Mouse (Mus musculus) heart, adult 18-20 months (tissue): ENCODE measurements around the gene Lclat1. TPM values are rescaled to one million over a fixed set of nuclear protein-coding genes. Genes with fewer than 3 reads are reported as not detected.

ENCODE experiments used
- DNase-seq, 2 experiments: peaks; one replicate each; pipeline ENCODE4 v3.0.0; 2021 to 2022; ENCODE audit warnings: mixed read lengths in 1 of 2
- total RNA-seq, 2 experiments: library from RNA; stranded (reverse); gene quantifications; 2 replicates each; pipeline ENCODE4 v1.2.3; 2021

Gene Lclat1
- total RNA-seq, 2 experiments from 2014 or later: 97.3 to 97.5 TPM

GRCm38 (mm10) chr17:73196139-73196538, 88.4 kb downstream of the Lclat1 start:
- DNase-seq: no peak

- no peak for DNase-seq
Observed at GRCm38 (mm10) chr17:73197724-73198123, 89.9 kb downstream of the Lclat1 start.

- DNase-seq: no peak
Observed at GRCm38 (mm10) chr17:73199387-73199786, 91.6 kb downstream of the Lclat1 start.

DNA sequence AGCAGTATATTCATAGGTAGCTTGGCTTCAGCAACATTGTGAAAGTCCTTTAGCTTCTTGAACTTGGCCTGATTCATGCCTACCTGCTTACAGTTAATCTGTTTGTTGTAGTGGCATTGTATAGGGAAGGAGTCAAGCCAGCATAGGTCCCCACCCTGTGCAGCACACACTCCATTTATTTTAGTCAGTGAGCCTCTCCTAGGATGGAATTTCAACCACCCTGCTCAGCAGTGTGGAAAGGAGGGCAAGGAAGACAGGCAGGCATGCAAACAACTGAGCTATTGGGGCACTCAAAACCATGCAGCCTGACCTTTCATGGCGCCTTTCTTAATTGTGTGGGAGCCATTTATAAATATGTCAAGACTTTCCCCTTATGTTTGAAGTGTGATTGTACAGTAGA, 92.6 kb downstream of the Lclat1 start:
- DNase-seq: no peak

- DNase-seq: peak in 1 of 2 experiments; percentile 55
Observed at GRCm38 (mm10) chr17:73203642-73204332, 96.0 kb downstream of the Lclat1 start.

GRCm38 (mm10) chr17:73210960-73211531, 103.3 kb downstream of the Lclat1 start:
- no peak for DNase-seq

DNA sequence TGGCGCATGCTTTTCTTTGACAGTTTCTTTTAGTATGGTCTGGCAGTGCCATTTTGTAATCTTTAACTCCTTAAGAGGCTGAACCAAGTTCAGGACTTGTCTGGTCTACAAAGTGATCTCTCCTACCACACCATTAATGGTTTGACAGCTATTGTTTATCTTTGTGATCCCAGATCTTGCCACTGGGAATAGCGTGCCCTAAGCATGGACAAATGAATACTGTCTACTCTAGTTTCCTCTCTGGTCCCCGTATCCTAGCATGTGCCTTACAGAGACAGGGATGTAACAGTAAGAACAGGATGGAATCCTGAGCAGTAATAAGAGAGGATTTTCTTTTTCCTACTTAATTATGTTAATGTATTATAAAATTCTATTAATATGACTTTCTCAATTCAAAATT, 105.0 kb downstream of the Lclat1 start:
- DNase-seq: no peak

DNA sequence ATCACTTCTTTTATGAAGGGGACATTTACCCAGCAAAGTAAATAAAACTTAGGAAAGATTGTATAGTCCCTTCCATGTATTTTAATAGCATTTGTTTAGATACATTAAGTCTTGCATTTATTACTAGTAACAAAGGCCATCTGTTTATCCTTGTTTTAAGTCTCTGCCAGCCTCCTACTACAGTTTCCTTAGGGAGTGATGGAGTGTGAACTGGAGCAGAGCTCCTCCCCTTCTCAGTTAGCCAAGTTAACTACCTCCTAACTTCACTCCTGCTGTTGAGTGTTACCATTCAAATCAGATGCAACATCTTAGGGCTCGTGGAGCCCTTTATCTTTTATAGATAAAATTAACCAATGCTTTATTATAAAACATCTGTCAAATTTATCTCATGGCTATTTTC, 105.4 kb downstream of the Lclat1 start:
- no peak for DNase-seq

GRCm38 (mm10) chr17:73213677-73214076, 105.9 kb downstream of the Lclat1 start:
- no peak for DNase-seq

GRCm38 (mm10) chr17:73217274-73217673, 109.5 kb downstream of the Lclat1 start:
- no peak for DNase-seq

GRCm38 (mm10) chr17:73220746-73221145, 113.0 kb downstream of the Lclat1 start:
- DNase-seq: no peak

DNA sequence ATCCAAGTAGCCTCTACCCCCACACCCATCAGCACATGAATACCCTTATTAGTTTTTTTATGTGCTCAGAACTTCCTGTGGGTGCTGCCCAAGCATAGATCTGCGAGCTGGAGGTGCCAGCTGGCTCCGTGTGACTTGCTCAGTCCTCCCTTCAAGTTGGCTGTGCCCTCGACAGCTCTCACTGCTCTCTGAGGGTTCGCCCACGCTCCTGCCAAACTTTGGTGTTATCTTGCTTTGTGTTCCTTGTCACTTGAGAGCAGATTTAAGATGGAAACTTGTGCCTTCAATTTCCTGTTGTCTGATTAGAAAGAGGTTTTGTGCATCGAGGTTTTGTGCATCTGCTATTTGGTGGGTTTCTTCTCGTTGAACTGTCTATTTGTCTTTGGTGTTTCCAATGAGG, 114.3 kb downstream of the Lclat1 start:
- peak; percentile 50 to 76 for DNase-seq

DNA sequence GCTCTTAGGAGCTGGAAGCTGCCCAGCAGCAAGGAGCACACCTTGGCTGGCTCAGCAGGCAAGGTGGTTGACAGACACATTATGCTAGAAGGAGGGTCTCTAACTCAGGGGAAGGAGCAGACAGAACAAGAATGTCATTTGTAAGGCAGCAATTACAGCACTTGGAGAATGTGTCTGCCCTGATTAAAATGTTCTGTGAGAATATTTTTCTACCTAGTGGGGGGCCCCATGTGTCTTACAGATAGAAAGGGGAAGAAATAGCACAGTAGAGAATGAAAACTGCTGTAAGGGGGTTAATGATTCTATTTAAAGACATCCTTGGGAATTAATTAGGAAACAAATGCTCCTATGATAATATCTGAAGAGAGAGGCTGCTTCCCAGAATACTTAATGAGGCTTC, 117.7 kb downstream of the Lclat1 start:
- no peak for DNase-seq

GRCm38 (mm10) chr17:73225996-73226395, 118.2 kb downstream of the Lclat1 start:
- DNase-seq: peak; percentile 55 to 80

- no peak for DNase-seq
Observed at GRCm38 (mm10) chr17:73226595-73226994, 118.8 kb downstream of the Lclat1 start.

GRCm38 (mm10) chr17:73227361-73227760, 119.6 kb downstream of the Lclat1 start:
- no peak for DNase-seq

GRCm38 (mm10) chr17:73229445-73230155, 121.8 kb downstream of the Lclat1 start:
- DNase-seq: no peak

DNA sequence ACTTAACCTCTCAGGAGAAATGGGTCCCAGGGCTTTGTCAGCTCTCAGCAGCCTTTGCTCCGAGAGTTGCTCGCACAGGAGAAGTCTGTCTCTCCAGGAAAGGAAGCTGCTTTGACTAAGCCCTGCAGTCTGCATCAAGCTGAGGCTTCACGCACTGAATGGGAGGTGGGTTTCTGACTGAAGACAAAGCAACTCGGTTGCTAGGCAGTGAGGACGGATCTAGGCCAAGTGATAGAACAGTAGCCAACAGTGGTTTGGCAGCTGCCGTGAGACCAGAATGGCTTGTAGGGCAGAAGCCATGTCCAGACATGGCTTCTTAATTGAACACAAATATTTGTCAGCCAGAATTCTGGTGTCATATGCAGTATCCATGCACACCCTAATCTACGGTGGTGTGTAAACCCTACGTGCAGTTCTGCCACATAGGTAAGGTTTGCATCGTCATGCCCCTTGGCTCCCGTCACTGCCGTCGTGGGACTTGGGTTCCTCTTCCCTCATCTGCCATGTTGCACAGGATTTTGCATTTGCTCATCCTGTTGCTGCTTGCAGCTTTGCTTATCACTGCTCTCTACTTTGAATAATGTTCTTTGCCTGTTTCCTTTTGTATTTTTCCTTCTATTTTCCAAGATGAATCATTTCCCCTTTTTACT, 122.7 kb downstream of the Lclat1 start:
- DNase-seq: peak in 1 of 2 experiments; percentile 34

DNA sequence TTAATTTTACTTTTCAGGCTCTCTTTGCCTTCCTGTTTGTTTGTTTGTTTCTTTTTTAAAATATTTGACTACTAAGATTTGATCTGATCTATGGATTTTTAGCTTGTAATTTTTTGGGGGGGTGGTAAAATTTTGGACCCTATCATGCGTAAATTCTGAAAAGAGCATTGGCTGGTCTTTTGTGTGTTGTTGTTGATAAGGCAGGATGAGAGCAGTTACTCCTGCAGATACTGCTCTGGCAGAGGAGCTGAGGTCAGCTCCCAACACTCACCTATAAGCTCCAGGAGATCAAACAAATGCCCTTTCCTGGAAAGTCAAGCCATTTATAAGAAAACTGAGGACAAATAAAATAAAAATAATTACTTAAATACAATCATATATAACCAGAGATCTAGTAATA, 123.6 kb downstream of the Lclat1 start:
- no peak for DNase-seq

GRCm38 (mm10) chr17:73232593-73232992, 124.8 kb downstream of the Lclat1 start:
- DNase-seq: no peak

DNA sequence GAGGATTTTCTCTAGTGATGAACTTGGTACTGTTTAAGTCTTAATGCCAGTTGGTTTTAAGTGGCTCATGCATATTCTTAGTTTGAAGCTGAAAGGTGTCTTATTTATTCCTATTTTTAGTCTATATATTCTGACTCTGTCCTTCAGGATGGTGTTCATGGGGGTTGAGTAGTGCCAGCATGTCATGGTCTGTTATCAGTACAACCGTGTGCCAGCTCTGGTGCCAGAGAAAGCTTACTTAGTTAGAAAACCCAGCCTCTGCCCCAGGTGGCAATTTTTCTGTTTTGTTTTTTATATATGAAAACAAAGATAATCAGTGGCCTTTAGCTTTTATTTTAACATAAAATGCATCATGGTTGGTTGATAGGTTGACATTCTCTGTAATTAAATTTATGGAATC, 126.2 kb downstream of the Lclat1 start:
- DNase-seq: peak in 1 of 2 experiments; percentile 41

- DNase-seq: peak; percentile 62 to 69
Observed at GRCm38 (mm10) chr17:73237178-73237853, 129.5 kb downstream of the Lclat1 start.
